ENCODE assay signal across 15 mouse cellular contexts in the genomic region with DNA sequence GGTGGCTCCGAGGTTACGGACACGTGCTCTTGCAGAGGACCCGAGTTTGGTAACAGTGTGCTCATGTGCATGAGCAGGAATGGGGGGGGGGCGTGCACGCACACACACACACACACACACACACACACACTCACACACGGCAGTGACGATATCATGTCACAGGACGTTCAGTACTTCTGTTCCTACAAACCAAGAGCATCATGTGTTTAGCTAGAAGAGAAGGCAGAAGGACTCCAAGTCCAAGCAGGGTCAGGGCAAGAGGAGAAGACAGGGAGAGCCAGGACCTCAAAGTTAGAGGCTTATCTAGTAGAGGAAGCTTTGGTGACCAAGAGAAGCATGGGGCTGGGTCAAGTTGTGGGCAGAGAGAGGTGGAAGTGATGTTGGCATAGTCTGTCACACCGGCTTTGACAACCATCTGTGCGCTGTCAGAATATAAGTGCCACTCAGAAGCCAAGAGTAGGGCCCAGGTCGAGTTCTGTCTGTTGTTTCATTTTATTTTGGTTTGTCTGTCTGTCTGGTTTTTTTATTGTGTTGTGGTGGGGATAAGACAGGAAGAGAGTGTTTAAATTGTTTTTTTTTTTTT.
DNase-seq lines count a peak whose midpoint lies in the region; ATAC-seq lines count a peak whose summit lies in the region.
"Had no signal": no experiment of that assay in that cellular context is flagged by ENCODE, and none has a peak within 500 bp of the region (broad histone marks: within the 10 kb centered on the region; RNA-seq: fewer than 3 reads in every experiment).

No protein-coding gene starts in this region.

- no peak for ATAC-seq in heart, embryonic 11.5 days (replicated peaks; ENCODE audit: insufficient number of reproducible peaks, low FRiP score, low TSS enrichment)
- peak; percentile 45 for ATAC-seq in common myeloid progenitor, adult 5-6 weeks (replicated peaks; ENCODE audit: low read depth, poor library complexity, severe bottlenecking)
- peak; percentile 51 for ATAC-seq in monocyte, adult 5-6 weeks (replicated peaks; ENCODE audit: insufficient number of reproducible peaks, low FRiP score, low TSS enrichment, poor library complexity, severe bottlenecking)
- ATAC-seq: hindbrain, postnatal 0 days; midbrain, embryonic 13.5 days had no signal

- WGBS in heart, embryonic 11.5 days (ENCODE audit: insufficient replicate concordance), result 81% methylated on average over 12 of the region's 12 CpGs

- no peaks in the 10 kb centered on the region for H3K36me3 ChIP-seq in heart, embryonic 11.5 days (ENCODE audit: control insufficient read depth, insufficient read depth, low read length)
- H3K36me3 ChIP-seq: midbrain, embryonic 13.5 days had no signal

- H3K27ac ChIP-seq in heart, embryonic 11.5 days (ENCODE audit: low read depth, low read length), result no peak overlapping the region
- H3K27ac ChIP-seq: hindbrain, postnatal 0 days; midbrain, embryonic 13.5 days had no signal

- H3K4me2 ChIP-seq in heart, embryonic 11.5 days, result no peak overlapping the region
- H3K4me2 ChIP-seq: midbrain, embryonic 13.5 days had no signal

- no peak overlapping the region for H3K9ac ChIP-seq in heart, embryonic 11.5 days (ENCODE audit: low read depth, low read length)
- H3K9ac ChIP-seq: midbrain, embryonic 13.5 days had no signal

- peaks cover 15% of the 10 kb centered on the region for H3K4me1 ChIP-seq in heart, embryonic 11.5 days (ENCODE audit: control insufficient read depth, insufficient read depth, low read length)
- H3K4me1 ChIP-seq: midbrain, embryonic 13.5 days had no signal

- H3K4me3 ChIP-seq in heart, embryonic 11.5 days (ENCODE audit: low read depth, low read length), result no peak overlapping the region
- H3K4me3 ChIP-seq: midbrain, embryonic 13.5 days; myocyte had no signal

- intact Hi-C loops in heart, postnatal 25 days (cut with DNase I), result no loop called here
- intact Hi-C loops in left cerebral cortex, postnatal 36 days (cut with DNase I), result no loop called here

- no peaks in the 10 kb centered on the region for H3K27me3 ChIP-seq in heart, embryonic 11.5 days (ENCODE audit: control insufficient read depth, insufficient read depth, low read length)
- H3K27me3 ChIP-seq: midbrain, embryonic 13.5 days had no signal

- DNase-seq in heart, postnatal 25 days (ENCODE audit: low spot score), result peak; percentile 31
- peak; percentile 38 for DNase-seq in CD4-positive, CD25-positive, alpha-beta regulatory T cell, adult 2 months (ENCODE audit: low read depth, low spot score)
- DNase-seq in cerebellum, postnatal 10 days, result no peak
- DNase-seq in left cerebral cortex, postnatal 36 days (ENCODE audit: low spot score in 2 of 2), result no peak
- DNase-seq: adrenal gland, postnatal 10 days; cerebellum, adult 18-20 months; gastrocnemius, postnatal 36 days; kidney, adult 2 months; thymus, adult 18-20 months had no signal

- H3K9me3 ChIP-seq in heart, embryonic 11.5 days (replicated peaks; ENCODE audit: control insufficient read depth, low read length), result no peaks in the 10 kb centered on the region
- H3K9me3 ChIP-seq: midbrain, embryonic 13.5 days had no signal

Comparison
In these comparisons a context has a peak if more than half of its experiments do, and no peak if none do; other contexts are left out.
1. DNase-seq: peak in heart, postnatal 25 days (single experiment) and CD4-positive, CD25-positive, alpha-beta regulatory T cell, adult 2 months (single experiment); none in cerebellum, postnatal 10 days (0 of 2) and left cerebral cortex, postnatal 36 days (0 of 2).